Mouse (Mus musculus) embryonic facial prominence, embryonic 11.5 days (tissue): Measurements from ENCODE around the gene Sept1. TPM values are rescaled to one million over a fixed set of nuclear protein-coding genes. Genes with fewer than 3 reads are reported as not detected.
A peak's percentile ranks its signal among the peaks of the same experiment; 100 is the strongest.

ENCODE experiments used
- ATAC-seq: fragments of 200-750 bp; cut with Nextera tagmentation; replicated peaks from 2 replicates; pipeline ENCODE4 v1.8.0; 2017; ENCODE audit warnings: low read depth; ENCODE audit not compliant: insufficient number of reproducible peaks, low FRiP score, low TSS enrichment
- DNase-seq: peaks from one replicate; pipeline ENCODE4 v3.0.0-alpha.2; 2015; ENCODE audit warnings: low spot score
- H3K27ac ChIP-seq: fragments of 300-500 bp; sonication (generic); replicated peaks from 2 replicates; pipeline ENCODE4 v1.5.1; 2014; ENCODE audit warnings: mild to moderate bottlenecking, low read depth, low read length, control low read depth
- H3K27me3 ChIP-seq: fragments of 300-500 bp; sonication (generic); 2 replicates; pipeline ENCODE4 v1.6.1; 2014; ENCODE audit warnings: mild to moderate bottlenecking, low read length, moderate library complexity, mixed read lengths; ENCODE audit not compliant: control insufficient read depth, insufficient read depth
- H3K36me3 ChIP-seq: fragments of 300-500 bp; sonication (generic); replicated peaks from 2 replicates; pipeline ENCODE4 v1.6.1; 2014; ENCODE audit warnings: low read depth, mild to moderate bottlenecking, low read length, moderate library complexity, mixed read lengths; ENCODE audit not compliant: control insufficient read depth, insufficient read depth
- H3K4me1 ChIP-seq: fragments of 300-500 bp; sonication (generic); 2 replicates; pipeline ENCODE4 v1.6.1; 2014; ENCODE audit warnings: low read length, mixed read lengths; ENCODE audit not compliant: control insufficient read depth, insufficient read depth
- H3K4me2 ChIP-seq: fragments of 300-500 bp; sonication (generic); 2 replicates; pipeline ENCODE4 v1.6.1; 2014; ENCODE audit warnings: low read depth, mild to moderate bottlenecking, control low read depth, low read length, moderate library complexity
- H3K4me3 ChIP-seq: fragments of 300-500 bp; sonication (generic); 2 replicates; pipeline ENCODE4 v1.5.1; 2014; ENCODE audit warnings: low read depth, low read length, control low read depth
- H3K9ac ChIP-seq: fragments of 300-500 bp; sonication (generic); replicated peaks from 2 replicates; pipeline ENCODE4 v1.6.1; 2014; ENCODE audit warnings: mild to moderate bottlenecking, control low read depth, low read length
- H3K9me3 ChIP-seq: fragments of 300-500 bp; sonication (generic); replicated peaks from 2 replicates; pipeline ENCODE4 v1.6.1; 2016; ENCODE audit warnings: mild to moderate bottlenecking, low read length, inconsistent platforms, mixed read lengths; ENCODE audit not compliant: control insufficient read depth
- WGBS: fragments of 180-500 bp; shearing (Covaris S2); extraction: QIAGEN DNeasy Blood & Tissue Kit; methylation state at CpG from one replicate; pipeline ENCODE4 v1.1.7; 2014; 5-methylcytosine and 5-hydroxymethylcytosine counted together
- polyA plus RNA-seq: library from polyadenylated mRNA; unstranded; fragments of >200 nt; fragmentation: Nextera tagmentation; extraction: Ambion mirVana; gene quantifications from 2 replicates; pipeline ENCODE4 v1.2.1, GENCODE M21; 2014

Sept1 gene
- 21.0 and 24.6 TPM in 2 replicates for polyA plus RNA-seq

GRCm38 (mm10) chr7:127232622-127233367 is at the start of gene Sept1, which contains the start of gene Zfp553:
Sept1 (minus strand) TSS chr7:127233130.
Zfp553 (plus strand) TSS chr7:127233061.
- Histone ChIP-seq H3K4me2 (peak within 1 kb of the TSS; percentile 76), H3K9me3 (no peaks in the 10 kb centered on the region), H3K27me3 (no peaks in the 10 kb centered on the region), H3K36me3 (peaks cover 23% of the 10 kb centered on the region), H3K4me3 (peak within 1 kb of the TSS; percentile 98), H3K4me1 (peaks cover 5% of the 10 kb centered on the region; the same call in 1 of the 2 replicates), H3K9ac (peak within 1 kb of the TSS; percentile 99), H3K27ac (peak within 1 kb of the TSS; percentile 95)
- WGBS: under 1% methylated on average over 64 of the region's 64 CpGs
- DNase-seq (peak; percentile 92), ATAC-seq (peak; percentile 89)

- H3K9ac ChIP-seq: no peak overlapping the region
- H3K9me3 ChIP-seq: no peaks in the 10 kb centered on the region
- H3K27ac ChIP-seq: no peak overlapping the region
- H3K36me3 ChIP-seq: no peaks in the 10 kb centered on the region
- no peak overlapping the region for H3K4me3 ChIP-seq
- 91% methylated on average over 2 of the region's 2 CpGs for WGBS
- H3K27me3 ChIP-seq: no peaks in the 10 kb centered on the region
- no peaks in the 10 kb centered on the region for H3K4me1 ChIP-seq
- no peak overlapping the region for H3K4me2 ChIP-seq
- ATAC-seq (no peak), DNase-seq (no peak)
Observed at GRCm38 (mm10) chr7:127282190-127282589, 49.3 kb upstream of the Sept1 start.

- Histone ChIP-seq H3K27me3 (no peaks in the 10 kb centered on the region), H3K4me2 (no peak overlapping the region), H3K9ac (no peak overlapping the region), H3K4me3 (no peak overlapping the region), H3K9me3 (no peaks in the 10 kb centered on the region), H3K27ac (no peak overlapping the region), H3K36me3 (no peaks in the 10 kb centered on the region), H3K4me1 (no peaks in the 10 kb centered on the region)
- ATAC-seq (no peak), DNase-seq (no peak)
- 69% methylated on average over 4 of the region's 4 CpGs for WGBS
Observed at GRCm38 (mm10) chr7:127281114-127281513, 48.2 kb upstream of the Sept1 start.

GRCm38 (mm10) chr7:127280092-127280491 is 47.2 kb upstream of the Sept1 start:
- WGBS: 73% methylated on average over 3 of the region's 3 CpGs

GRCm38 (mm10) chr7:127278311-127278710 is 45.4 kb upstream of the Sept1 start:
- Histone ChIP-seq H3K36me3 (no peaks in the 10 kb centered on the region), H3K27ac (no peak overlapping the region), H3K4me3 (no peak overlapping the region), H3K4me2 (no peak overlapping the region), H3K27me3 (no peaks in the 10 kb centered on the region), H3K9me3 (no peaks in the 10 kb centered on the region), H3K9ac (no peak overlapping the region), H3K4me1 (no peaks in the 10 kb centered on the region)
- WGBS: 21% methylated on average over 8 of the region's 8 CpGs
- peak; percentile 62 for DNase-seq
- ATAC-seq: no peak

More at GRCm38 (mm10) chr7:127280092-127280491, 47.2 kb upstream of the Sept1 start:
- no peaks in the 10 kb centered on the region for H3K36me3 ChIP-seq
- H3K4me3 ChIP-seq: no peak overlapping the region
- DNase-seq: no peak
- no peak for ATAC-seq
- no peaks in the 10 kb centered on the region for H3K9me3 ChIP-seq
- H3K4me2 ChIP-seq: no peak overlapping the region
- no peak overlapping the region for H3K27ac ChIP-seq
- no peak overlapping the region for H3K9ac ChIP-seq
- H3K27me3 ChIP-seq: no peaks in the 10 kb centered on the region
- H3K4me1 ChIP-seq: no peaks in the 10 kb centered on the region

GRCm38 (mm10) chr7:127276519-127276961 is 43.6 kb upstream of the Sept1 start:
- 50% methylated on average over 5 of the region's 5 CpGs for WGBS
- DNase-seq (no peak), ATAC-seq (no peak)

GRCm38 (mm10) chr7:127273925-127274789 is 41.2 kb upstream of the Sept1 start, which contains the start of gene Sephs2:
Sephs2 (minus strand) TSS chr7:127274055.
- no peaks in the 10 kb centered on the region for H3K4me1 ChIP-seq
- ATAC-seq (peak; percentile 86), DNase-seq (peak; percentile 96)
- H3K27ac ChIP-seq: peak within 1 kb of the TSS; percentile 58; the same call in 1 of the 2 replicates
- H3K4me3 ChIP-seq: peak within 1 kb of the TSS; percentile 66
- 2% methylated on average over 39 of the region's 39 CpGs for WGBS
- peak within 1 kb of the TSS; percentile 78 for H3K9ac ChIP-seq
- H3K36me3 ChIP-seq: no peaks in the 10 kb centered on the region; the same call in 1 of the 2 replicates
- no peaks in the 10 kb centered on the region for H3K27me3 ChIP-seq
- no peaks in the 10 kb centered on the region for H3K9me3 ChIP-seq
- H3K4me2 ChIP-seq: peak within 1 kb of the TSS; percentile 83

More at GRCm38 (mm10) chr7:127276519-127276961, 43.6 kb upstream of the Sept1 start:
- no peaks in the 10 kb centered on the region for H3K36me3 ChIP-seq
- H3K27ac ChIP-seq: no peak overlapping the region
- no peaks in the 10 kb centered on the region for H3K27me3 ChIP-seq
- H3K9me3 ChIP-seq: no peaks in the 10 kb centered on the region
- no peaks in the 10 kb centered on the region for H3K4me1 ChIP-seq
- no peak overlapping the region for H3K4me3 ChIP-seq
- no peak overlapping the region for H3K4me2 ChIP-seq
- H3K9ac ChIP-seq: no peak overlapping the region
